Mouse (Mus musculus): ENCODE results near the gene Hexim1. TPM values are rescaled to one million over a fixed set of nuclear protein-coding genes. Genes with fewer than 3 reads are reported as not detected.

Hexim1 gene
- 25.6 and 27.7 TPM in 2 replicates for polyA plus RNA-seq (2012; ENCODE audit: low replicate concordance)

DNA sequence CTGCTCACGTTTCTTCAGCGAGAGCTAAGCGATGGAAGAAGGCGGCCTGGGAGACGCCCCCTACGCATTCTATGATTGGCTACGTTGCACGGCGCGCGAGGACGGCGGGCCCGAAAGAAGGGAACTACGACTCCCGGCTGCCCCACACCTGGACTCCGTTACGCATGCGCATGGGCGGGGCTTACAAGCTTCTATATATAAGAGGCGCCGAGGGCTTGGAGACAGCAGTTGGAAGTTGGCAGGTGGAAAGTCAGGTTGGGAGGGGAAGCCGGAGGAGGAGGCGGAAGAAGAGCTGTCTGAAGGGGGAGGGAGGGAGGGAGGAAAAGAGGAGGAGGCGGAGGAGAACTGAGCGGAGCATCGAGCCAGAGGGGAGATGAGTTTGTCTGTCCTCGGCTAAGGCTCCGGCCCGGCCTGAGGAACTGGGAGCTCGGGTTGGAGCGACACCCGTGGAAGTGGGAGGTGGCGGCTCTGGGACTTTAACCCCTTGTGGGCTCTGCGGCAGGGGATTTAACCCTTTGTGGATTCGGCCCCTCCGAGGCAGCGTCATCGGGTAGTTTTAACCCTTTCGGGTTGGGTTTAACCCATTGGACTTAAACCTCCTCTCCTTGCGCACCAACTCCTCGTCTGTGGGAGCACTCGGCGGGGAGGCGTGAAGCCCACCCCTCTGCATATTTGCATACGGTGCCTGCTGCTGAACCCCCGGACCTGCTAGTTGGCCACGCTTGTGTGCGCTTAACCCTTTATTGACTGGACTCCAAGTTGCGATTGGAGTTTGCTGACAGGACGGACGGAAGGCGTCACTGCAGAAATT lies at the start of gene Hexim1:
Hexim1 (plus strand) TSS at position 224 of the 811 bp plus-strand sequence.

DNA sequence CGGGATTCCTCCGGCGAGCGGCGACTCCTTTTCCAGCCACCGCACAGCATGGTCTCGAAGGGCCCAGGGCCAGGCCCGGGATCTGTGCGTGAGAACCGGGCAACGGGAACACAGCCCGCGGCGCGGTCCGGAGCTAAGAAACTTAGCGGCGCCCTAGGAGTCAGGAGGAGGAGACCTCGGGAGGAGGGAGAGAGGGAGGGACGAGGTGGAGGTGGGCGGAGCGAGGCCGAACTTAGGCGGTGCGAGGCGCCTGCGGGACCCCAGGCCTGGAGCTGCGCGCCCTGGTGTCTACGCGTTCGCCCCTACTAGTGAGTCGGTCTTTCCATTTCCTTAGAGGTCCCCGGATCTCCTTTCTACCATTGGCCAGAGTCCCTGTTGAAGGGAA lies 14.6 kb upstream of the Hexim1 start, which contains the start of the genes Plcd3 and Acbd4:
Plcd3 (minus strand) TSS at position 178 of the 385 bp plus-strand sequence.
Acbd4 (plus strand) TSS at position 202 of the 385 bp plus-strand sequence.

DNA sequence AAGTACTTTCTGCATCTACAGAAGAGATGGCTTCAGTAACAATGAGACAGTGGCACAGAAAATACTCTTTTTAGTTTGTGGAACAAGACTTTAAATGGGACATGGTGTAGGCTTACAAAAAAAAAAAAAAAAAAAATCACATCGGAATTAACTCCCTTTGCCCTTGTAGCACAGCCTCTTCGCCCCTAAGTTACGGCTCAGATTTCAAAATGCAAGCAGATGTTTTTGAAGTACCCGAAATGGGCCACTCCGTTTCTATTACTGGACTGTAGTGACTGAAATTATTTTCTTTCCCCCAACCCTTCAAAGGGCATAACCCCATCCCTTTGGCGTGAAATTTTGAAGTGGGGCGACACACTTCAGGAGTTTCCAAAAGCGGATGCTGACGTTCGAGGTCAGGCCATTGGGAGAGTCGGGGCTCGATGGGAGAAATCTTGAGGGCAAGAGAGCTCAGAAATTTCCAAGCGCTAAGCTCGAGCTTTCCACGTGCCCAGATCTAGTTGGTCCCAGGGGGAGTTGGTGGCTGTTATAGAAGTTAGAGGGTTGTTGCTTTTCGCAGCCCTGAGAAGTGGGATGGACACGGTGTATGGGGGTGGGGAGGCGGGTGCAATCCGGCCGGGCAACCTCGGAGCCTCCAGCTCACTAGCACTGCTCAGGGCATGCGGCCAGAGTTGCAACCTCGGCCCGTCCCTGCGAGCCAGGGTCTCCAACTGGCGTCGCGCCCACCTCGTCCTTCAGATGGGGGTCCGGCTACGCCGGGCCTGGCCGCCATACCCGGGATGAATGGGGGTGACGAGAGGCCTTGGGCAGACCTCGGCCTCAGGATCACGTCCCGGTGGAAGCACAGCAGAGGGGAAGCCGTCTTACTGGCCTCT lies 15.9 kb downstream of the Hexim1 start, which contains the start of gene Hexim2:
Hexim2 (plus strand) TSS at position 729 of the 875 bp plus-strand sequence.

Other genes with a start within 250 kb of the Hexim1 start
- gene Eftud2, start 235.2 kb upstream of the Hexim1 start, polyA plus RNA-seq (2012; ENCODE audit: low replicate concordance), result 92.1 and 150 TPM in 2 replicates
- gene Ccdc103, start 235.0 kb upstream of the Hexim1 start, polyA plus RNA-seq (2012; ENCODE audit: low replicate concordance), result not detected in 2 replicates
- not detected in 2 replicates for gene Fam187a, start 231.1 kb upstream of the Hexim1 start, polyA plus RNA-seq (2012; ENCODE audit: low replicate concordance)
- gene Gfap, start 215.3 kb upstream of the Hexim1 start, polyA plus RNA-seq (2012; ENCODE audit: low replicate concordance), result 1.1 TPM in 1 of 2 replicates, not detected in the other
- gene Kif18b, start 191.1 kb upstream of the Hexim1 start, polyA plus RNA-seq (2012; ENCODE audit: low replicate concordance), result 3.6 and 12.5 TPM in 2 replicates
- not detected in 2 replicates for gene C1ql1, start 169.5 kb upstream of the Hexim1 start, polyA plus RNA-seq (2012; ENCODE audit: low replicate concordance)
- gene Nmt1, start 88.0 kb upstream of the Hexim1 start, polyA plus RNA-seq (2012; ENCODE audit: low replicate concordance), result 9.5 and 16.8 TPM in 2 replicates
- gene Dcakd, start 87.9 kb upstream of the Hexim1 start, polyA plus RNA-seq (2012; ENCODE audit: low replicate concordance), result 30.8 and 47.5 TPM in 2 replicates
- gene Plcd3, start 14.6 kb upstream of the Hexim1 start, polyA plus RNA-seq (2012; ENCODE audit: low replicate concordance), result 0.15 and 0.18 TPM in 2 replicates
- 60.3 and 69.9 TPM in 2 replicates for gene Acbd4, start 14.5 kb upstream of the Hexim1 start, polyA plus RNA-seq (2012; ENCODE audit: low replicate concordance)
- gene Hexim2, start 16.2 kb downstream of the Hexim1 start, polyA plus RNA-seq (2012; ENCODE audit: low replicate concordance), result 4.3 and 5.1 TPM in 2 replicates
- 244 and 485 TPM in 2 replicates for gene Fmnl1, start 54.9 kb downstream of the Hexim1 start, polyA plus RNA-seq (2012; ENCODE audit: low replicate concordance)
- gene 1700023F06Rik, start 92.3 kb downstream of the Hexim1 start, polyA plus RNA-seq (2012; ENCODE audit: low replicate concordance), result not detected in 2 replicates
- 0.18 TPM in 1 of 2 replicates, not detected in the other for gene Spata32, start 102.2 kb downstream of the Hexim1 start, polyA plus RNA-seq (2012; ENCODE audit: low replicate concordance)
- gene Map3k14, start 151.2 kb downstream of the Hexim1 start, polyA plus RNA-seq (2012; ENCODE audit: low replicate concordance), result 44.3 and 54.1 TPM in 2 replicates
- gene Arhgap27, start 247.5 kb downstream of the Hexim1 start, polyA plus RNA-seq (2012; ENCODE audit: low replicate concordance), result 118 and 227 TPM in 2 replicates

Data from hematopoietic multipotent progenitor cell, adult 10-12 weeks (in vitro differentiated cells).